Mouse (Mus musculus): ENCODE measurements around the gene Olfr281.

The Olfr281 gene

DNA sequence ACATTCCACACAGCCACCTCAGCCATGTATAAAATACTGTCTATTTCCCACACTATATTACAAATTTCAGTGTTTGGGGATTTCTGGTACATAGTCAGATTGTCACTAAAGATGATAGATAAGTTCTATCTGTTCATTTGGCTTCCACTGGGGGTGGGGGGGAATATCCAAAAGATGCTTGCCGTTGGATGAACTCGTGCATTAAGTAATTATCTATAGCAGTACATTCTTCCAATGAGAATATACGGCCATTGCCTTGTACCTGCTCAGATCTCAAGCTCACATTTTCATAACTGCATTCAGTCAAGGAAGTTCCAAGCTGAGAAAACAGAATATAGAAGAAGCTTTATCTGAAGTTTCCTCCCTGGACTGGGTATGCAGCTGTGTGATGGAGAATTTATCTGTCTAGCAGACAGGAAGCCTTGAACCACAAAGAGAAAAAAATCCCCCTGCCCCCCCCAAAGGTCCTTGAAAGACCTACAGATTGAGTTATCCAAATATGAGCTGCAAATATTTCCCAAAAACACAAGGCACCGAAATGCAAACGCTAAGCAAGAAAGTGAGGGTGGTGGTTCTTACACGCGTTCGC is 34.1 kb downstream of the Olfr281 start:
- DNase-seq, result no peak

DNA sequence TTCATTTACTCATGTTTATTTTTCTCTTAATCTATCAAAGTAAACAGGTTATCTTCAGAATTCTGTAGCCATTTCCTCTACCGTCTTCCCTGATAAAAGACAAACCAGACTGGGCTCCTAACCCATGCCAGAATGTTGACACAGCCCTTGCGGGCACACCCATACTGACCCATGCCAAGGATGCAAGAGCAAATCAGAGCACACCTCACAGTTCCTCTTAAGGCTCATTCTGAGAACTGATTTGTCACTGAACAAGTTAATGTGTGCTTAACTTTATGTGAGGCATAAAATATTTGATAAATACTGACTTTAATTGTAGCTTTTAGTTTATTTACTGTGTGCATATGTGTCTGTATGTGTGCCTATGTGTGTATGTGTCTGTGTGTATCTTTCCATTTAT is 38.9 kb downstream of the Olfr281 start:
- no peak for DNase-seq

DNA sequence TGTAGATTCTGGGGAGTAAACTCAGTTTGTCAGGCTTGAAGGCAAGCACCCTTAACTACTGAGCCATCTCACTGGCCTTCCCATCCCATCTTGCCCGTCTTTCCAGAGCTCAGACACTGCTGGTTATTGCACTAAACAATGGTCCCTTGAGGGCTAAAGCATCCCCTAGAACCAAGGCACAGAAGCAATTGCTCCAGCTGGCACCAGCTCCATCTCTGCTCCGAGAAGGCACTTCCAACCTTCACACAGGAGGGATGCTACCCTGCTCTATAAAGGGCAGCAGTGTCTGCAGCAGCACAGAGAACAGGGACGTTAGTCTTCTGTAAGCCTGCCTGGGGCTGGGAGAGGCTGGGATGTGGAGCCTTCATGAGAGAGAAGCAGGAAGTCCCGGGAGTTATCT is 39.7 kb downstream of the Olfr281 start, which contains the start of gene Olfr279:
TSS of gene Olfr279 (plus strand) at position 301 of the 400 bp plus-strand sequence.
- no peak for DNase-seq

DNA sequence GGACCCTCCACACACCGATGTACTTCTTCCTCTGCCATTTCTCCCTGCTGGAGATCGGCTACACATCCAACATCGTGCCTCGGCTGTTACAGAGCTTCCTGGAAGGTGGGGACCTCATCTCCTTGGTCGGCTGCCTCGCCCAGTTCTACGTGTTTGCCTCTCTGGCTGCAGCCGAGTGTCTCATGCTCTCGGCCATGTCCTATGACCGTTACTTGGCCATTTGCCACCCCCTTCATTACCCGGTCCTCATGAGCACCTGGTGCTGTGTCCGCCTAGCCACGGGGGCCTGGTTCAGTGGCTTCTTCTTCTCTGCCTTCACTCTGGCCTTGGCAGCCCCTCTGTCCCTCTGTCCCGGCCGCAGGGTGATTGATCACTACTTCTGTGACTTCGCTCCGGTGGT is 45.2 kb downstream of the Olfr281 start:
- DNase-seq, result no peak

DNA sequence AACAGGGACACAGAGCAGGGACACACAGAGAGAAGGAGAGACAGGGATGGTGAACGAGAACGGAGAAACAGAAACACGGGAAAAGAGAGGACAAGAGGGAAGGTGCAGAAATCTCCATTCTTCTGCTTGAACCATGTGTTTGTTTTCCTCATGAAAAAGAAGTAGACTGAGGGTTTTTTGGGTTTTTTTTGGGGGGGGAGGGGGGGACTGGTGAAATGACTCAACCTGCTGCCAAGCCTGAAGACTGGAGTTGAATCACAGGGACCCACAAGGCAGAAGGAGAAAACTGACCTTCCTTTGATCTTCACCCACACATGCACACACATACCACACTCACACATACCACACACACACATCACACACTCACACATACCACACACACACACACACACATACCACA is 50.9 kb downstream of the Olfr281 start:
- no peak for DNase-seq

DNA sequence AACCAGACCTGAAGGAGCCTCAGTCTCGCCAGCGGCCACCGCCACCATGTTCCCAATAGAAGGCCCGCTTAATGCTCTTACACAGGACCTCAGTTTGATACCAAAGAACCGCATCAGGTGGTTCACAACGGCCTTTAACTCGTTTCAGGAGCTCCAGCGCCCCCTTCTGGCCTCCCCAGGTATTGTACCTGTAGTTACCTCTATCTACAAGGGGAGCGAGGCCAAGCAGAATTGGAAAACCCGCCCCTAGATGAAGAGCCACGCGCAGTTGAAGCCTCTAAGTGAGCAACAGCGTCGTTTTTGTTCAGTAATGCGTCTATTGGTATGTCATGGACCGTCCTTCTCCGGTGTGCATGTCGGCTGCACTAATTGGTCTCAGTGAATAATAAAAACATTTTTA is 52.1 kb downstream of the Olfr281 start:
- peak in 1 of 2 experiments; percentile 68 for DNase-seq

DNA sequence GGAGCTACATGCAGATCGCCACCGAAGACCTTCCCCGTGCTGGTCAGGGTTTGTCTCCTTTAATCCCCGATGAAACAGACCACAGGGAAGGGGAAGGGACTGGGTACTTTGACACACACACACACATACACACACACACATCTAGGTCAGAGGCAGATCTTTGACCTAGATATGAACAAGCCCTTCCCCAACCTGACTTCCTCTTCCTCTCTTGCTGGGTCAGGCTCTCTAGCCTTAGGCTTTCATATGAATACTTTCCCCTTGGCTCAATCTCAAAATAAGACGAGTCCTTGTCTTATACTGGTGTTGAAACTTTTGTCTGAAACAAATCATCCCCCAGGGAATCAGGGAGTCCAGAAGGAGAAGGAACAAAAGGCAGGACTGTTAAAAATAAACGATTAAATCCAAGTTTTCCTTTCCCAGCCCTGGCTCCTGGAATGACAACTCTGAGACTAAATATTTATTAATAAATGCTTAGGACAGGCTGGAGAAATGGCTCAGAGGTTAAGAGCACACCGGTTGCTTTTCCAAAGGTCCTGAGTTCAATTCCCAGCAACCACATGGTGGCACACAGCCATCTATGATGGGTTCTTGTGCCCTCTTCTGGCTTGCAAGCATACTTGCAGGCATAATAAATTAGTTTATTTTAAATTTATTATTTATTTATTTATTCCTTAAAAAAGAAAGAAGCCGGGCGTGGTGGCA is 54.0 kb downstream of the Olfr281 start:
- DNase-seq, result no peak

DNA sequence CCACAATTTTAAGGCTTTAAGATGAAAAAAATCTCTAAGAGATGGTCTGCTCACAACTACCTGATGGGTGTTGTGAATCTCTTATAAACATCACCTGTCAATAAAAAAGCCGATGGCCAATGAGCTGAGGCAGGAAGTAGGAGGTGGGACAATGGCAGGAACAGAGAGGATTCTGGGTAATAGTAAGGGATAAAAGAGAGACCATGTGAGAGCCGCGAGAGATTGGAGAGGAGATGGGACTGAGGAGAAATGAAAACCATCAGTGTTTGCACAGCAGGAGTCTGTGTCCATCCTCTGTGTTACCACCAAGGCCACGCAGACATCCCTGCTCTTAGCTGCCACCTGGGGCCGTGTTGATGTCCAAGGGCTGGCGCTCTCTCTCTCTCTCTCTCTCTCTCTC is 54.9 kb downstream of the Olfr281 start:
- no peak for DNase-seq

DNA sequence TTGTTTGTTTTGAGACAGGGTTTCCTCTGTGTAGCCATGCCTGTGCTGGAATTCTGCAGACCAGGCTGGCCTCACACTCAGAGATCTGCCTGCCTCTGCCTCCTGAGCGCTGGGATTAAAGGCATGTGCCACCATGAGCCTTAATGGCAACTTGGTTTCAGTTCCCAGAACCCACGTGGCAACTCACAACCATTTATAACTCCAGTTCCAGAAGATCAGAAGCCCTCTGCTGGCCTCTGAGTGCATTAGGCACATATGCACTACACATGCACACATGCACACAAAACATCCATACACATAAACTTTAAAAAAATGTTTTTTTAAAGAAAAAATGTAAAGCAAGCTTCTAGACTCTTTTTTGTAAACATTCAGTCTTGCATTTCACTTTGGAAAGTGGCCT is 57.0 kb downstream of the Olfr281 start:
- DNase-seq, result no peak
